Mouse (Mus musculus) erythroid progenitor cell, adult 5-6 weeks (primary cell): Measurements from ENCODE around the gene H1foo. TPM values are rescaled to one million over a fixed set of nuclear protein-coding genes. Genes with fewer than 3 reads are reported as not detected.

ENCODE experiments used
- ATAC-seq: replicated peaks from 2 replicates; pipeline ENCODE4 v1.8.0; 2016; ENCODE audit warnings: moderate number of reproducible peaks, mild to moderate bottlenecking, moderate TSS enrichment, inconsistent platforms; ENCODE audit not compliant: poor library complexity, low FRiP score, severe bottlenecking
- total RNA-seq, 2 experiments: library from RNA; stranded (forward) in 1 of 2; stranded (reverse) in 1 of 2; fragments of 150-400 nt in 1 of 2; fragments of 186-747, 209-891 nt in 1 of 2; gene quantifications; 2 replicates each; pipeline versions ENCODE4 v1.2.3 to v1.2.4; 2015 to 2017; ENCODE audit warnings: low replicate concordance in 2 of 2

H1foo gene
- total RNA-seq, 2 experiments from 2014 or later, result not detected

GRCm38 (mm10) chr6:115958445-115958844, 13.7 kb downstream of the H1foo start:
- ATAC-seq, result no peak

GRCm38 (mm10) chr6:115959151-115959691, 14.5 kb downstream of the H1foo start:
- ATAC-seq, result no peak

- no peak for ATAC-seq
These were observed 15.6 kb downstream of the H1foo start for GRCm38 (mm10) chr6:115960322-115960721.

GRCm38 (mm10) chr6:115961743-115962142, 17.0 kb downstream of the H1foo start:
- no peak for ATAC-seq

- no peak for ATAC-seq
These were observed 17.8 kb downstream of the H1foo start for GRCm38 (mm10) chr6:115962439-115963085.

GRCm38 (mm10) chr6:115963656-115964055, 18.9 kb downstream of the H1foo start:
- ATAC-seq, result no peak

- no peak for ATAC-seq
These were observed 21.7 kb downstream of the H1foo start for GRCm38 (mm10) chr6:115966227-115966966.

GRCm38 (mm10) chr6:115967291-115967880, 22.6 kb downstream of the H1foo start:
- no peak for ATAC-seq

GRCm38 (mm10) chr6:115968086-115968485, 23.3 kb downstream of the H1foo start:
- no peak for ATAC-seq

GRCm38 (mm10) chr6:115968700-115969099, 24.0 kb downstream of the H1foo start:
- ATAC-seq, result no peak

- no peak for ATAC-seq
These were observed 24.4 kb downstream of the H1foo start for GRCm38 (mm10) chr6:115969103-115969502.

GRCm38 (mm10) chr6:115969952-115970351, 25.2 kb downstream of the H1foo start:
- ATAC-seq, result no peak

GRCm38 (mm10) chr6:115971273-115972060, 26.7 kb downstream of the H1foo start:
- no peak for ATAC-seq

GRCm38 (mm10) chr6:115972083-115972764, 27.5 kb downstream of the H1foo start:
- ATAC-seq, result no peak

- no peak for ATAC-seq
These were observed 28.6 kb downstream of the H1foo start for GRCm38 (mm10) chr6:115973139-115973875.

- no peak for ATAC-seq
These were observed 29.3 kb downstream of the H1foo start for GRCm38 (mm10) chr6:115973881-115974662.

- no peak for ATAC-seq
These were observed 30.9 kb downstream of the H1foo start for GRCm38 (mm10) chr6:115975606-115976005.

- no peak for ATAC-seq
These were observed 33.1 kb downstream of the H1foo start for GRCm38 (mm10) chr6:115977810-115978209.
